Mouse (Mus musculus) urinary bladder, postnatal 14 days (tissue): ENCODE results near the gene Klk1b1.
"Not testable (repeated sequence)": the region's sequence is repeated elsewhere in the genome, so short reads cannot be mapped to it uniquely, and the experiment has no call there.

Experiments used
- DNase-seq: peaks from one replicate; pipeline ENCODE4 v3.0.0; 2021; ENCODE audit warnings: low spot score

Gene Klk1b1

DNA sequence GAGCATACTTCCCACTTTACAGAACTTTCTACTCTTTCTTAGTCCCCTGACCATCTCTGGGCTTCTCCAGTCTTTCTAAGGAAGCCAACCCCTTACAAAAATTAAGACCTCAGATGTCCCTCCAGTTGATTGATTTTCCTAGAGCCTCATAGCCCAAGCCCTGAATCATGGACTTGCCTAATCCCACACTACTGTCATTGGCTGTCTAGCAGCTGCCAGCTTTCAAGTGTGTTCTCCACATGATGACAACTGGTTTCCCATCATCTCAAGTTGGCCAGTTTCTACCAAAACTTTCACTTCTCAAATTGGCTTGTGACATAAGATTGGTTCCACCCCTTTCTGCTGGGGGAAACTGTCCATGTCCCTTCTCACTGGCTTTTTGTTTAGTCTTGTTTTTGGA is 38.3 kb downstream of the Klk1b1 start:
- no peak for DNase-seq

DNA sequence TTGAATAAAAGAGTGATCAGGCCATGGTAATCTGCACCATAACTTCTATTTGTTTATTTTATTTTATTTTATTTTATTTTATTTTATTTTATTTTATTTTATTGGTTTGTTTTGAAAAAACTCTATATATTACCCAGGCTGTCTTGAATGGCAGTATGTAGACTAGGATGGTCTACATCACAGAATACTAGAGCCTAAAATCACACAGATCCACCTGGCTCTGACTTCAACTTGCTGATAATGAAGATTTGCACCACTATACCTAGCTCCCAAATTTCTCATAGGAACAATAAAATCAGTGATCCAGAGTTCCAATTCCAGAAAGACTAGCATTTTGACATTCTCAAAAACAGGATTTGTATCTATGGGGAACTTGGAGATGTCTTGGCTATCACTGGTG is 45.3 kb downstream of the Klk1b1 start, which contains the start of gene Klk1b26:
Gene Klk1b26 (plus strand): TSS at position 301 of the 400 bp plus-strand sequence.
- DNase-seq: not testable (repeated sequence)

DNA sequence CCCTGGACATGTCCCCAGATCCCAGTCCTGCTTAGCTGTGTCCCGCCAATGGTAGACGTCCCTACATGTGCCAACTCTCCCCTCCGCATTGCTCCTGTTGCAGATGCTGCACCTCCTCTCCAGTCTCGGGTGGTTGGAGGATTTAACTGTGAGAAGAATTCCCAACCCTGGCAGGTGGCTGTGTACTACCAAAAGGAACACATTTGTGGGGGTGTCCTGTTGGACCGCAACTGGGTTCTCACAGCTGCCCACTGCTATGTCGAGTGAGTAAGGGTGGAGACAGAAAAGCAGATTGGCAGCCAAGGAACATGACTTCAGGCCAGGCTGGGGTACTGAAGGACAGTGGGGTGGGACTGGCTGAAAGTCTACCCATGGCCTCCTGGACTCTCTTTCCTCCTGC is 48.1 kb downstream of the Klk1b1 start:
- DNase-seq: not testable (repeated sequence)

DNA sequence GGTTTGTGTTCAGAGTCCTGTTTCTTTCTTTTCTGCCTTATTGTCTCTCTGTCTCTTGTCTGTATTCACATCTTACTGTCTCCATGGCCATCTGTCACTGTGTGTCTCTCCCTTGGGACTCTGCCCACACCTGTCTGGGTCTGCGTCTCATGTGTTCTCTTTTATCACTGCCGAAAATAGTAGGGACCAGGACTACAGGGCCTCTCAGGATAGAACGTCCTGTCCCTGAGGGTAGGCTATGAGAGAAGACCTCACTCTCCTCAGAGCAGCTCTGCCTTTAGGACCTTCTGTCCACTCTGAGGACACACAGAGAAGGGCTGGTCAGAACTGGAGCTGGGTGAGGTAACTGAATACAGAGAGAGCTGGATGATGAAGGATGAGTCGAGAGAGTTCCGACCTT is 48.5 kb downstream of the Klk1b1 start:
- no peak for DNase-seq
